Mouse (Mus musculus): ENCODE measurements around the gene Usp20.

GRCm38 (mm10) chr2:30998443-30999260, 16.6 kb downstream of the Usp20 start:
- no peak for TF ChIP-seq POLR2A (IDR thresholded peaks at IDR 0.05; ENCODE audit: borderline replicate concordance, extremely low read depth, low read depth, low read length)
- no peak for TF ChIP-seq CTCF (IDR thresholded peaks at IDR 0.05; ENCODE audit: insufficient read depth, low read length)
